Mouse (Mus musculus) gastrocnemius, postnatal 4 days (tissue): ENCODE measurements at regions not wholly inside any gene's neighbourhood (a gene's known extent, or its start where the extent isn't known, plus 50 kb on each side); places are given as distances from the start of the nearest gene placed in this dataset.

ENCODE experiments used
- DNase-seq, 2 experiments: peaks; one replicate each; pipeline ENCODE4 v3.0.0; 2021 to 2022; ENCODE audit warnings: low spot score in 2 of 2, mixed read lengths in 2 of 2

DNA sequence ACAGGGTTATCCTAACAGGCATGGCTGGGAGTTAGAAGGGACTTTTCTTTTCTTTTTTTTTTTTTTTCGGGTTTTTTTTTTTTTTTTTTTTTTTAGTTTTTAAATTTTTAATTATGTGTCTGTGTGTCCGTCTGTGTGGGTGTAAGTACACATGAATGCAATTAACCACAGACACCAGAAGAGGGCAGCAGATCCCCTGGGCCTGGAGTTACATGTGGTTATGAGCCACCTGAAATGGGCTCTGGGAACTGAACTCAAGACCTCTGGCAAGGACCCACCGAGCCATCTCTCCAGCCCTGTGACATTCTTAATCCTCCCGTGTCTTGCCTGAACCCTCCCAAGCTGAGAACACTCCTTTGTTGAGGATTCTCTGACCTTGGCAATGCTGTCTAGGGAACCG, 157.0 kb downstream of the Zfp36l2 start:
- DNase-seq = no peak

DNA sequence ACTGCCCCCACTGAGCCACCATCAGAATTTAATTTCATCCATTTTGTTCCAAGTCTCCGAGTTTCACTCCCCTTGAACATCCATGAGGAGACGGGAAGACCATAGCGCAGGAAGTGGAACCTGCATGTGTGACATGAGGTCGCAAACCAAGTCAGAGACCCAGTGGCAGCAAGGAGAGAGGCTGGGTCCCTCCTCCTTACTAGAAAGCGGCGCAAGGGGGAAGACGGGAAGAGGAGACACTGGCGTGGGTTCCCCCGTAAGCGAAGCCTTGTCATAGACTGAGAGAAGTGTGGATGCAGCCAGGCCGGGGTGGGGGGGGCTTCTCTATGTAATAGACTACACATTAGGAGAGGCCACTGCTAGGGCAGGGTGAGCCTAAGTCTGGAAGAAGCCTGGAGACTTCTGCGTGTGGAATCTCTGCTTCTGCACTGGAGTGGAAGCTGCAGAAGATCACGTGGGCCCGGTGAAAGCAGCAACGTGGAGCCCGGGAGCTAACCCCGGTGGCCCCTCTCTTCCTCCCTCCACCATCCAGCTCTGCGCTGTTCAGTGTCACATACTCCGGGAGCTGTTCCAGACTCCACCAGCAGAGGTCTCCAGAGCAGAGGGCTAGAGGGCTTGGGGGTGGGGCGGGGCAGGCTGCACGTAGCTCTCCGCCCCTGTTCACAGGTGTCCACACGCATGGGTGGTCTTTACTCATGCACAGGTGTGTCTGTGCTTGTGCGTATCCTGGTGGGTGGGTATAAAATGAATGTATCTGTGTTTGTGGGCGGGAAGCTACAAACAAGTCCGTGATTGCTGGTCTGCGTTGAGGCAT, 159.4 kb downstream of the Zfp36l2 start:
- DNase-seq = peak; percentile 81 to 87

DNA sequence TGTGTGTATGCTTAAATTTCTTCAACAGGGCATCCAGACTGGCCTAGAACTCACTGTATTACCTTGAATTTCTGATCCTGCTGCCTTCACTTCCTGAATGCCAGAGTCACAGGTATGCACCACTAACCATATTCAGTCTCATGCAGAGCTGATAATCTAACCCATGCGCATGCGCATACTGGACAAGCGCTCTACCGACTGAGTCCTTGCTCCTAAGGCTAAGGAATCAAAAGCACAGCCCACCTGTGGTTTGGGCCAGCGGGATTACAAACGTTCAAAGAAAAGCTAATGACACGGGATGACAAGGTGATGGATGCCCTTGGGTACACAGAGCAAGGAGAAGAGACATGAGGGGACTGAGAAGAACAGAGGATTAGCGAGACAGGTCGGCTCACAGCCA, 160.5 kb downstream of the Zfp36l2 start:
- DNase-seq = no peak

DNA sequence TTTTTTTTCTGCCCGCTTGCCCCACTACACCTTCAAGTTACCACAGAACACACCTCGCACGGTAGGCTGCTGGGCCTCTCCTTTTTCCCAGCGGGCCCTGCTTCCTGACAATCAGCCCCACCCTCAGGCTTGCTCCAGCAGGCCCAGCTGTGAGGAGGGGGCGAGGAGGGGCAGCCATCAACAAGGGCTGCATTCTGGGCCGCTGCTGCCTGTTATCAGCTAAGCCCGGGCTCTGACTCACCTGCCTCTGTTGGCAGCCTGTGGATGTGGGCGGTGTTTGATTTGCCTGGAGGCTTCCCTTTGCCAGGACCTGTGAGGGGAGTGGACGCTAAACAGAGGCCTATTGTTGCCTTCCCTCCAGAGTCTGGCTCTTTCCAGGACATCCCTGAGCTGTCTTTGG, 161.6 kb downstream of the Zfp36l2 start:
- DNase-seq = no peak

DNA sequence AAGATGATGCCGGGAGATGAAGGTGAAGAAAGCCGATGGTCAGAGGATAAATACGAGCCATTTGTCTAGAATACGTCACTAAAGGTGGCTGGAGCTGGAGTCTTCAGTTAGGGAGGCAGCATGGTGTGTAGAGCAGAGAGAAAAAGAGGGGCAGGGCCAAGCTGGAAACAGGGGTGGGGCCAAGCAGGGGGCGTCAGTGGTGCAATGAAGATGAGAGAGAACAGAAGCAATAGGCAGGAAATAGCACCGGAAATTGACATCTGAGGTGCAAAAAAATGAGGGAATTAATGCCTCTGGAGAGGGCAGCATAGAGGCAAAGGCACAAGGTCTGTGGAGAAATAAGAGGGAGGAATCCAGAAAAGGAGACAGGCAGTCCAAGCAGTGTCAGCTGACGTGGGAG, 165.4 kb downstream of the Zfp36l2 start:
- DNase-seq = no peak

DNA sequence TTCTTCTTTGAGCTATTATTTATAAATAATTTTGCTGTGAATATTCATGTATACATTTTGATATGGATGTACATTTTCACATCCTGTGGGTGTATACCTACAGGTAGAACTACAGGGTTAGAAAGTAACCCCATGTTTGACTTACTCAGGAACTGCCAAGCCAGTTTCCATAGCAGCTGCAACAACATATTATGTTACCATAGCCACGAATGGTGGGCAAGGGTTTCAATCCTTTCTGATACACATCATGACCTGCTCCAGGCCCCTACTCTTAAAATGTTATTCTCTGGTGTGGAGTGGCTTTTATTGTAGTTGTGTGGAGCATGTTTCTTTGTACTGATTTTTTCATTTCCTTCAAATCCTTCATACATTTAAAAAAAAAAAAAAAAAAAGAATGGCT, 168.9 kb downstream of the Zfp36l2 start:
- DNase-seq = no peak

DNA sequence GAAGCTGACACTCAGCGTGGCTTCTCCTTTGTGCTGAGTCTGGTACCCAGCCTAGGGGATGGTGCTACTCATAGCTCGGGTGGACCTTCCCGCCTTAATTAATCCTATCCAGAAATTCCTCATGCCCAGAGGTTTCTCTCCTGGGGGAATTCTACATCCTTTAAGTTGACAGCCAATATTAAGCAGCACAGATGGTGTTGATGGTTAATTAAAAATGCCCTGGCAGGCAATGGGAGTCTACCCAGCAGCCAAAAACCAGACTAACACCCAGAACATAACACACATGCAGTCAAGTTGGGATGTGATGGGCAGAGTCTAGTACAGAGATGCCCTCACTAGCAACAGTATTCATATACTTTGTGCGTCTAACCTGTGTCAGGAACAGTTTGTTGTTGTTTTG, 169.9 kb downstream of the Zfp36l2 start:
- no peak for DNase-seq

DNA sequence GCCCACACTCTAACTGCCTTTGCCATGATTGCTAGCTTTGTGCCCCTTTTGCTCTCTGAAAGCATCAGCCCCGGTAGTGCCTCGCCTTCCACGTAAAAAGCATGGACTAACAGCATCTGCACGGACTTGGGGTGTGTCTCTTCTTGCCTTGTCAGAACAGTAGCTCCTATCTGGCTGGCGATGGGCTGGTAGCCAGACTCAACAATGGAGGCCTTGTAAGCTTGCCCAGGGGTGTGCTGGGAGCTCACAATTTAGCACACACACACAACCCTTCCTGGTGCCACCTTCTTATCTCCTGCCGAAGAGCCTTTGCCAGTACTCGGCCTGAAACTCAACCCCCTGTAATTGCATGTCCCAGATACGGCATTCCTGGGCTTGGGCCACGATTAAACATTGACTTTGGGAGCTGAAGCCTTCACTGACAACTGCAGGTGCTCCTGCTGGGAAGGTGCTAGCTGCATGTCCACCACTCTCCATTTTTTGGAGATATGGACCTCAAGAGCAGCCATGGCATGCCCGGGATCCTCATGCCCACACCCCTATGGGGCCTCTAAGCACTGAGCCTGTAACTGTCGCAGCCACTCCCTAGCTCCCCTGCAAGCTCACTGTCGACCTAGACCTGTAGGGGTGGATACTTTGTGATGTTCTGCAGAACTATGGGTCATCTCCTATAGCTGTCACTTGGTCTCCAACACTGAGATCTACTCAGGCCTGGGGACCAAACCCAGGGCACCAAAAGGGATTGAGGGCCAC, 166.7 kb upstream of the Haao start:
- no peak for DNase-seq

DNA sequence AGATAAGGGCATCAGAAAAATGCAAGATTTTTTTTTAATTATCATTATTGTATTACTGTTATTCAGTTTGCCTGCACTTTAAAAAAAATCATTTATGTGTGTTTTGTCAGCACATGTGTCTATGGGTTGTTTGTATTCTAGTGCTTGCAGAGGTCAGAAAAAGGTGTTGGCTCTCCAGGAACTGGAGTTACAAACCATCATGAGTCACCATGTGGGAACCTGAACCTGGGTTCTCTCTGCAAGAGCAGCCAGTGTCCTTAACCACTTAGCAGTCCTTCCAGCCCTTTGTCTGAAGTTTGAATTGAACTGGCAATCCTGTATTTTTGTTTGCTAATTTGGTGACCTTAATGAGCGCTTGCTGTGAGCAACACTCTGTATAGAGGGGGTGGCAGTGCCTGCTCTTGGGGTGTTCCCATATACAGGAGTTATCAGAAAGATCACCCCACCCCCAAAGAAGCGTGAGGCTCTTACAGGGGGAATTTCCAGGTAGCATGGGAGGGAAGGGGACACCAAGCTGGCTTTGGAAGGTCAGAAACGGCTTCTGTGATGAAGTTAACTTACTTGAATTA, 162.8 kb upstream of the Haao start:
- DNase-seq = no peak

DNA sequence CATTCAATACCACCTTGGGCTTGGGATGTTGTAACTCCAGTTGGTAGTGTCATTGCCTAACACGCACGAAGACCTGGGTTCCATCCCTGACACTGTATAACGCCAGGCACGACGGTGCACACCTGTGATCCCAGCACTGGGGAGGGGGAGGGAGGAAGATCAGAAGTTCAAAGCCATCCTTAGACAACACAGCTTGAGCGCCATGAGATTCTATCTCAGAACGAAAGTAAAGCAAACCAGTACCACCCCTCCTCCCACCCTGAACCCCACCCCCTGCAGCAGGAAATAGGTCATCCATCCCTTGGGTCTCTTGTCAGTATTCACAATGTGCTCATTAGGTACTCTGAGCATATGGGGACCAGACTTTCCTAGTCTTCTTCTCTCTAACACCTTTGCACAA, 162.2 kb upstream of the Haao start:
- no peak for DNase-seq

DNA sequence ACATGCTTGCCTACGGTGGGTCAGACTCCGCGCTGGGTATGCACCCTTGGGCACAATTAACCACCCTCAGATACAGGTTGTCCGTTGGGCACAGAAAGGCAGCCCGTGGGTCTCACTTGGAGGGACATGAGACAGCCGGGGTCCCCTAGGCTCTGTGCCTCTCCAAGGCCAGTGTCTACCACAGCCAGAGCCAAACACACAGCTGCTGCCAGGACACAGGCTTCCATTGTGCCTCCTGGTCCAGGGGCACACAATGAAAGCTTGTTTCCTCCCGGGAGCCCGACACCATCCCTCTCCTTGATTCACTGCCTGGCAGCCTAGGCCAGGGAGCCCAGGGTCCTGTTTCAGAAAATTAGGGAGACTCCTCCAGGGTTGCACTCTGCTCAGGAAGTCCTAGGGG, 161.4 kb upstream of the Haao start:
- DNase-seq = no peak

DNA sequence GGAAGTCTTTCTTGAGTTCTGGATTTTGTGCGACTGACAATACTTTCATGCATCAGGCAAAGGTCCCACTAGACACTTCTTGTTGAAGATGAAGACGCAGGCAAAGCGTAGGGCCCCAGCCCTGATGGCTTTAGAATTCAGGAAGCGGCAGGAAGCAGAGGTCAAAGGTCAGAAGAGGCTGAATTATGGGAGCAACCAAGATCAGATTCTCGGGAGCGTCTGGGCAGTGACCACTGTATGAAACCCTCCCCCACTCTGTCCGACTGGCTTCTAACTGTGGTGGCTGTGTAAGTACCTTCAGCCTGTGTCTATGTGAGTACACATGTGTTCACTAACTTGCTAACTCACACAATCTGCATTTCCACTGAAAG, 160.9 kb upstream of the Haao start:
- no peak for DNase-seq

DNA sequence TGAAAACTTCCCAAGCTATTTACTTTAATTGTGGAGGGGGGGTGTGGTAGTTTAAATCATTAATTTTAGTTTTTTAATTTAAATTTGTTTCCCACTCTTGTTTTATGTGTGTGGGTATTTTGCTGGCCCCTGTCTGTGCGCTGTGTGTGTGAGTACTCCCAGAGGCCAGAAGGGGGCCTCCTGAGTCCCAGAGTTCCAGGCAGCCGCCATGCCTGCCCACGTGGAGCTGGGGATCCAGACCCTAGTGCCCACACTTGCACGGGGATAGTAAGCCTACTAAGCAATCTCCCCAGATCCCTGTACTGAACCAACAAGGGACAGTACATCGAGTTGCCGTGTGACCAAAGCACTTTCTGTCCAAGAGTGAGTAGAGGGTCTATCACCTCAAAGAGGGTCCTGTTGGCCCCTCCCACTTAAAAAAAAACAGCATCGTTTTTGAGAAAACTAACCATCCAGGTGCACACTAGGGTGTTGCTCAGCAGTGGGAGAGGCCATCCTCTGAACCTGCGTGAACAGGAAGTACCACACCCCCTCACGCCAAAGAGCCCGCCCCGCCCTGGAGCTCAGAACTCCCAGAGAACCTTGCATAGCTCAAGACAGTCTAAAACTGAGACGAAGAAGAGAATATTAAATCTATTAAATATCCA, 160.4 kb upstream of the Haao start:
- DNase-seq = no peak

DNA sequence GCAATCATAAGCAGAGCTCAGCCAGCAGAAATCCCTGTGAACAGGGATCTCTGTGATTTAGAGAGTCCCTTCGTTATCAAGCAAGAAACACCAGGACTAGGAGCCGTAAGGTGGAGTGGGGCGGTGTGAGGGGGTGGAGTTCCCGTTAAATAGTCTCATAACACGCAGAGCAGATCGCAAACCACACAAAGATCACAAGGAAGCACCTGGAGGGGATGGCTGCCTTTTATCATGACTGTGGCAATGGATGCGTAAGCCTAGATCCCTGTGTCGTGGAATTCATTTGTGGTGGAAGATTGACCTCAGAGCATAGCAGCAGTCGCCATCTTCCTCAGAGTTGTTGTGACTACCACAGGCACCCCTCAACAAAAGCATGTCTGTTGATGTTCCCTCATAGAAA, 159.0 kb upstream of the Haao start:
- no peak for DNase-seq

DNA sequence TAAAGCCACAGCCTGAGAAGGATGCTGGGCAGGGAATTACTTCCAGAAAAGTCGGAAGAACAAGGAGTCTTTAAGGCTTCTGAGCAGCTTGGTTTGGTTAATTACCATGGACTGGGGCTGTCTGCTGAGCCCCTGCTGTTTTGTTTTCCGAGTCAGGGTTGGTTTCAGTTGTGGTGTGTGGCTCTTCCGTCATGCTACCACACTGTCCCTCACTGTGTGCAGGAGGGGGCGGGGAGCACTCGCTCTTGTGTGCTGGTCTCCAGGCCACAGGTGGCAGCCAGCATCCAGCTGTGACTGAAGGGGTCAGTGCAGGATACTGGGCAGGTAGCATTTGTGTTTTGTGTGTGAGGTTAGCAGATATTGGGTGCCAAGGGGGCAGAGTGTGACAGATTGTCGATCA, 156.5 kb upstream of the Haao start:
- no peak for DNase-seq

DNA sequence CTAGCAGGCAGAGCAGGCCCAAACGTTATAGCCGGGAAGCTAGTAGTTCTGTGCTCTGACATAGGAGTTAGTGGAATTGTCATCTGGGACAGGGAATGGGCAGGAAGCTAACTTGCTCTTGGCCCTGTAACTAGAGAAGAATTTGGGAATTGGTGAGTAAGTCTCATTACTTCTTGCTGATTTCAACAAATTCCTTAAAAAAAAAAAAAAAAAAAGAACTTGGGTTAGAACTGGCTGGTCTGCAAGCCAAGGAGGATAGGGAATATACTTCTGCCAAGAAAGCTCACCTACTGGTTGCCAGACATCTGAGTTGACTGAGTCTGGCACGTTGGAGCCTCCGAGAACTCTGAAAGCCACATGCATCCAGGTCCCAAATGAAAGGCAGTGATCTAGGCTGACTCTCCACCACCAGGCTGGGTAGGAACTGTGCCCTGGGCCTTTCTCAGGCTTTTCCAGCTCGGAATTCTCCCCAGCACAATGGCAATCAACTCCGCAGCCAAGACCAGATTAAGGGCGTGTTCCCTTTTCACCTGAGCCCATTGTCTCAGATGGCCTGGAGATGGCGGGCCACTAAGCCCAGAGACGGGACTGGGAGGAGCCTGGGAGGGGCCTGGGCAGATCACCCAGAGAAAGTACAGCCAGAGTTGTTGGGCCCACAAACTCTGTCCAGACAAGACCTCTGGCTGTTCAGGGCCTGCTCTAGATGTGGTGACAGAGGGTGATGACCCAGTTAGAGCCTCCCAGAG, 155.9 kb upstream of the Haao start:
- DNase-seq = peak in 1 of 2 experiments; percentile 37

DNA sequence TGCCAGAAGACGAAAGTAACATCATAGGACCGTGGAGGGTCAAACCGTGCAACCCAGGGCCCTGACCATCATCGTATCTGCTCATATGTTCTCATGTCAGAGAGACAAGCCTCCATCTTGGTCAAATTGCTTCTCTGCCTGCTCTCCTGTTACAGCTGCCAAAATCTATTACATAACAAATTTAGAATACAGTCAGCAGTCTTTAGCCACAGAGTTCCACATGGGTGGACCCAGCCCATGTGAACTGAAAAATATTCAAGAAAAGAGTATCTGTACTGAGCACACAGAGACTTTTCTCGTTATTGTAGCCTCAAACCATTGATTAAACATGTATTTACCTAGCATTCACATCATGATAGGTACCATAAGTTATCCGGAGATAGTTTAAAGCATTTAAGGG, 155.2 kb upstream of the Haao start:
- no peak for DNase-seq

DNA sequence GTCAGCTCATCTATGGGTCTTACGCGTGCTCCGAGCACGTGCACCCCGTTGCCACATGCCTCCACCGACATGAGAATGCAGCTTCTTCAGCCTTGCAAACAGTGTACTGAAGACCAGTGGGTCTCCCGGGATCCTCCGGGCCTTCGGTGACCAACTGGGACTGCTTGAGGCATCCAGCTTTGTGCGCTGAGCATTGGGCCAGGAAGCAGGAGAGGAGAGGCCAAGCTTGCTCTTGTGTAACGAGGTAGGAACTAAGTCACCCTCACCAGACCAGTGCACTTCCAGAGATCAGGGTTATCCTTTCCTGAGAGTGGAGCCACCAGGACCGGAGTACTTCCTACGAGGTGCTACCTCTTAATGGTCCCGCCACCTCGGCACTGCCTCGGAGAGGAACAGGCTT, 154.6 kb upstream of the Haao start:
- DNase-seq = no peak

DNA sequence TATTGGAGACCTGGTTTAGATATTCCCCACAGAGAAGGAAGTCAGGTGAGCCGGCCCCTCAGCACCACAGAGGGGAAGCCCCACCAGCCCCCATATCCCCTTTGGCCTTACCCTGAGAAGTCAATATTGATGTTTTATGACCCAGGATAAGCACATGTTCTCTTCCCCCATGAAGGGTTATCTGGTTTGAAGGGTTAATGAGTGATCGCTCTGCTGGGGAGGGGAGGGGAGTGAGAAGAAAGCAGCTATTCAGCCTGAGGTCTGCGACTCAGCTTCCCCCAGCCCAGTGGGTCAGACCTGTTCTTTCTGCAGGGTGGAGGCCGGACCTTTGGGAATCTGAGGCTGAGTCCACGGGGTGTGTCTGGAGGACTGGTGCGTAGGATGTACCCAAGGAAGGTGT, 152.4 kb upstream of the Haao start:
- DNase-seq = no peak

DNA sequence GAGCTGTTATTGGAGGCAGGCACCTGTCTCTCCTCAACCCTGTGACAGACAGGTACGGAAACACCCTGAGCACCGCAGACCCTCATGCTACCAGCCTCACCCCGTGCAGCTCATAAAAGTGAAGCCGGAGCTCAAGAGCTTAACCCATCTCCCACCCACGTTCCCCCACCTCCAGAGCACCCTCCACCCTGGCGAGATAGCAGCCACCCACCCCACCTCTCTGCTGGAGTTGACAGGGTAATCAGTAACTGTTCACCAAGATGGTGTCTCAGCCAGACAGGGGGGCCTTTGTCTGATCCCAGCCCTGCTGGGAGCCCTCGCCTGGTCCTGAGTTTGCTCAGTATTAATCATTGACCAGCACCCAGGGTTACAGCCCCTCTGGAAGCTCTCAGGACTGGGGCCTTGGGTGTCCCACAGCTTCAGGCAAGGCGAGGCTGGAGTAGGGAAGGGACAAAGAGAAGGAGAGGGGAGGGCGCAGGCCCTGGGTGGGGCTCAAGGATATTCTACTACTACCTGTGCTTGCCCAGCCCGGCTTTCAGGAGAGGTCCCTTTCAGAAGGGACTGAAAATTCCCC, 151.3 kb upstream of the Haao start:
- no peak for DNase-seq

DNA sequence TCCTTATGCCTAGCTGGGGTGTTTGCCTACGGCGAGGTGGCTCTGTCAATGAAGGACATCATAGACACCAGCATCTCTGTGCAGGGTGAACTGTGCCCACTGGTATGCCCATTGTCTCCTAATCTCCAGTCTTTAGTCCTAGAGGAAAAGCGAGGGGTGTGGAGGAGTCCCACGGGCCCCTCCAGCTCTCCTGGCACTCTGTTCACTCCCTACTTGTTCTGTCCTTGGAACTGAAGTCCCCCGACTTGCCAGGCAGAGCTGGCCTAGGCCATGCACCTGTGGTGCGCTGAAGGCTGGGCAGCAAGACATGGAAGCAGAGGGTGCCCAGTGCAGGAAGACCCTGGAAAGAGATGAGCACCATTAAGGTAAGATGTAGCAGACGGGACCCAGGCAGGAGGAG, 150.6 kb upstream of the Haao start:
- DNase-seq = no peak
